Mouse (Mus musculus) cerebellum, adult 2 months (tissue): ENCODE data around the gene Cdk19. TPM values are rescaled to one million over a fixed set of nuclear protein-coding genes. Genes with fewer than 3 reads are reported as not detected.
A peak's percentile ranks its signal among the peaks of the same experiment; 100 is the strongest.

Experiments
- DNase-seq, 2 experiments: peaks; one replicate each; pipeline ENCODE4 v3.0.0; 2021
- H3K27ac ChIP-seq: fragments of 200-500 bp; 2 replicates; pipeline ENCODE4 v1.5.1; 2012; ENCODE audit warnings: low read length, control low read depth, inconsistent platforms; ENCODE audit not compliant: insufficient read depth
- H3K27me3 ChIP-seq: fragments of 200-500 bp; 2 replicates; pipeline ENCODE4 v1.6.1; 2012; ENCODE audit warnings: inconsistent platforms, mild to moderate bottlenecking, low read length, moderate library complexity; ENCODE audit not compliant: control insufficient read depth, insufficient read depth
- H3K4me1 ChIP-seq: fragments of 200-500 bp; 2 replicates; pipeline ENCODE4 v1.6.1; 2011; ENCODE audit warnings: low read length; ENCODE audit not compliant: control insufficient read depth, insufficient read depth
- H3K4me3 ChIP-seq: fragments of 200-500 bp; replicated peaks from 2 replicates; pipeline ENCODE3; 2011; ENCODE audit warnings: mild to moderate bottlenecking, low read depth, low read length, control low read depth; ENCODE audit not compliant: insufficient read depth
- CTCF ChIP-seq: fragments of 200-500 bp; IDR thresholded peaks from 2 replicates; pipeline ENCODE4 v1.5.1; 2011; ENCODE audit warnings: low read depth, mild to moderate bottlenecking, control low read depth, low read length, moderate library complexity, borderline replicate concordance; ENCODE audit not compliant: insufficient read depth
- POLR2A ChIP-seq: fragments of 200-500 bp; IDR thresholded peaks from 2 replicates; pipeline ENCODE4 v1.6.1; 2011; ENCODE audit warnings: low read length, control low read depth, borderline replicate concordance; ENCODE audit not compliant: insufficient read depth
- WGBS: fragments of 180-500 bp; shearing (Covaris S2); methylation state at CpG from one replicate; pipeline ENCODE4 v1.1.7; 2018; 5-methylcytosine and 5-hydroxymethylcytosine counted together
- polyA plus RNA-seq: library from polyadenylated mRNA; depleted of rRNA; stranded (reverse); fragments of >200 nt; gene quantifications from 2 replicates; pipeline ENCODE4 v1.2.3, GENCODE M21; 2012

The Cdk19 gene
- polyA plus RNA-seq, 1 experiment = 44.7 TPM

DNA sequence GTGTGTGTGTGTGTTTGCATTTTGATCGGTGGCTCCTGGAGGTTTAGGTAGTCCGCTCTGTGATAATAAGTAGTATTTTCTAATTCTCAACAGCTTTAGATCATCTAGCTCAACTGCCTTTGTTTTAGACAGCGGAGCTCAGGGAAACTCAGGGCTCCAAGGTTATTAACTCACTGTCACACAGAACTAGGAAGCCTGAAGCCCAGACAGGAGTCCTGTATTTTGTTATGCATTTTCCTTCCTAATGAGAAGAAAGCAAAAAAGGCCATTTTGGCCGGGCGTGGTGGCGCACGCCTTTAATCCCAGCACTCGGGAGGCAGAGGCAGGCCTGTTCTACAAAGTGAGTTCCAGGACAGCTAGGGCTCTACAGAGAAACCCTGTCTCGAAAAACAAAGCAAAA is 14.7 kb downstream of the Cdk19 start:
- Histone ChIP-seq H3K4me1 (no peaks in the 10 kb centered on the region; the same call in 1 of the 2 replicates), H3K27me3 (no peaks in the 10 kb centered on the region), H3K4me3 (no peak overlapping the region), H3K27ac (no peak overlapping the region)
- WGBS = 84% methylated on average over 9 of the region's 9 CpGs
- no peak for DNase-seq
- no peak for TF ChIP-seq CTCF
- no peak for TF ChIP-seq POLR2A

DNA sequence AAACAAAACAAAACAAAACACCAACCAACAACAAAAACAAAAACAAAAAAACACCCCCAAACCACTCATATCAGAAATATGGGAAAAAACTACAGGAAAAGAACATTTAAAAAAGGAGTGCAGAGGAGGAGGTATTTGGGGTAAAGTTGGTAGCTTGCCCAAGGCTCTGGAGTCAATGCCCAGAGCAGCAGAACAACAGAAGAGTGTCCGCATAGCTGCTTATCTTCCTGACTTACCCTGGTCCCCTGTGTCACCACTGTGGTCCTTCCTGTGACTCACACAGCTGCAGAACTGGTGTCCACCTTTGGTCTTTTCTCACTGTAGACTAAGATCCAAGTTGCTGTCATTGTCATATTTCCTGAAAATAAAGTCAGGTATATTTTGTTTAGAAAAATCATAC is 15.2 kb downstream of the Cdk19 start:
- Histone ChIP-seq H3K27ac (no peak overlapping the region), H3K4me3 (no peak overlapping the region), H3K27me3 (no peaks in the 10 kb centered on the region), H3K4me1 (no peaks in the 10 kb centered on the region; the same call in 1 of the 2 replicates)
- WGBS = 63% methylated on average over 1 of the region's 1 CpGs
- DNase-seq = no peak
- TF ChIP-seq POLR2A = no peak
- TF ChIP-seq CTCF = no peak

- Histone ChIP-seq H3K4me1 (no peaks in the 10 kb centered on the region; the same call in 1 of the 2 replicates), H3K4me3 (no peak overlapping the region), H3K27me3 (no peaks in the 10 kb centered on the region), H3K27ac (no peak overlapping the region)
- 7% methylated on average over 2 of the region's 2 CpGs for WGBS
- TF ChIP-seq CTCF = no peak
- TF ChIP-seq POLR2A = no peak
- peak in 1 of 2 experiments; percentile 65 for DNase-seq
Measured at GRCm38 (mm10) chr10:40358166-40358565, 18.8 kb downstream of the Cdk19 start.

DNA sequence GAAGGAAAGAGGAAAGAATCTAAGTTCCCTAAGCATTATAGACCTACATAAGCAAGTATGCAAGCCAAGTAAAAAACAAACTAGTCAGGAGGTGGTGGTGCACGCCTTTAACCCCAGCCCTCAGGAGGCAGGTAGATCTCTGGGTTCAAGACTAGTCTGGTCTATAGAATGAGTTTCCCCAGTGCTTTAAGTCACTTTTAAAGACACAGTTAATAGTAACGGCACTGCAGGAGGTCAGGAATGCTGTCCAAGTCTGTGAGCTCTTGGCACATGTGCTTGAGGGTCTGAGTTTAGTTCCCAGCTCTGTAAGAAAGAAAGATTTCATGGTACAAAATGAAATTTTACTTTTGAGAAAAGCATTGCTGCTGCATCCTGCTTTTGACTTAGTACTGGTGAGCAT is 19.8 kb downstream of the Cdk19 start:
- WGBS = 70% methylated on average over 2 of the region's 2 CpGs

DNA sequence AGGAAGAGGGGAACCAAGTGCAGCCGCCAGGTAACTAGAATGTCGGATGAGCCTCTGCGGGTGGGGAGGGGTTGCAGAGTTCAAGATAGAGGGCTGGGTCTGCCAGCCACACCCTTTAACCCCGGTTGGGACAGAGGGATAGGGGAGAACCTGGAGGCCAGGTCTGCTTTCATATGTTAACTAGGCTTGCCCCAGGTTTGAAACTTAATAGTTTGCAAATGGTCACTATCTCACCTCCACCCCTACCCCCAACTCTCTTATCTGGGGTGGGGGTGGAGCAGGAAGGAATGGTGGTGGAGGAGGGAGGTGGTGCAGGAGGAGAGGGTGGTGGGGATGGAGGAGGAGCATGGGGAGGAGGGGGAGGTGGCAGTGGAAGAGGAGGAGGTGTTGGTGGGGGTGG is 23.6 kb downstream of the Cdk19 start:
- H3K4me3 ChIP-seq = no peak overlapping the region
- H3K4me1 ChIP-seq = peaks cover 15% of the 10 kb centered on the region; the same call in 1 of the 2 replicates
- TF ChIP-seq CTCF (no peak), POLR2A (no peak)
- WGBS = 62% methylated on average over 4 of the region's 4 CpGs
- H3K27ac ChIP-seq = no peak overlapping the region
- no peaks in the 10 kb centered on the region for H3K27me3 ChIP-seq
- DNase-seq = no peak

More for the DNA sequence above, 19.8 kb downstream of the Cdk19 start:
- Histone ChIP-seq H3K4me1 (no peaks in the 10 kb centered on the region; the same call in 1 of the 2 replicates), H3K4me3 (no peak overlapping the region), H3K27ac (no peak overlapping the region), H3K27me3 (no peaks in the 10 kb centered on the region)
- TF ChIP-seq CTCF (no peak), POLR2A (no peak)
- no peak for DNase-seq

- Histone ChIP-seq H3K27me3 (no peaks in the 10 kb centered on the region), H3K4me3 (no peak overlapping the region), H3K27ac (0 out of 2 replicates have a peak overlapping the region, but pooled peaks have one; percentile 12), H3K4me1 (peaks cover 15% of the 10 kb centered on the region; the same call in 1 of the 2 replicates)
- 74% methylated on average over 5 of the region's 5 CpGs for WGBS
- no peak for TF ChIP-seq POLR2A
- TF ChIP-seq CTCF = no peak
- DNase-seq = peak in 1 of 2 experiments; percentile 35
Measured at GRCm38 (mm10) chr10:40364642-40365361, 25.4 kb downstream of the Cdk19 start.

GRCm38 (mm10) chr10:40365991-40366390 is 26.6 kb downstream of the Cdk19 start:
- Histone ChIP-seq H3K4me3 (no peak overlapping the region), H3K4me1 (peaks cover 15% of the 10 kb centered on the region; the same call in 1 of the 2 replicates), H3K27ac (peak overlapping the region; percentile 51; the same call in 1 of the 2 replicates), H3K27me3 (no peaks in the 10 kb centered on the region)
- WGBS = 6% methylated on average over 2 of the region's 2 CpGs
- TF ChIP-seq CTCF (no peak), POLR2A (no peak)
- peak; percentile 42 to 86 for DNase-seq

DNA sequence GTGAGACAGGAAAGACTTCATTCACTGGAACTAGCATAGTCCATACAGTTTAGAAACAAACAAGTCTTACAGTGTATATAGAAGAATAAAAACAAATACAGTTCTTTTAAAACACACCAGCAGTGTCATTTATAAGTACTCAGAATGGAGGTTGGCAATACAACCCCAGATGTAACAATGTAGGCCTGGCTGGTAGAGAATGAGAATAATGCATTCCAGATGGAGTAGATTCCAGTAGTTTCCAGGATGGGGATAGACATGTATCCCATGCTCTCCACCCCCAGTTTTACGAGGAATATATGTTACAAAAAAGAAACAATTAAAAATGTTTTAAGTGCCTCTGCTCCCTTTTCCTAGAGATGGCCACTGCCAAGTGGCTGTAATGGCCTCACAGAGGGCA is 29.2 kb downstream of the Cdk19 start:
- WGBS = 95% methylated on average over 1 of the region's 1 CpGs
- TF ChIP-seq CTCF = no peak
- TF ChIP-seq POLR2A = no peak
- no peak for DNase-seq
- Histone ChIP-seq H3K4me3 (no peak overlapping the region), H3K27me3 (no peaks in the 10 kb centered on the region), H3K27ac (no peak overlapping the region), H3K4me1 (peaks cover 25% of the 10 kb centered on the region; the same call in 1 of the 2 replicates)
